Mouse (Mus musculus) c-Kit-positive CD71-negative TER-119-negative erythroid progenitor cells, embryonic 14.5 days (primary cell): ENCODE measurements at regions not wholly inside any gene's neighbourhood (a gene's known extent, or its start where the extent isn't known, plus 50 kb on each side); places are given as distances from the start of the nearest gene placed in this dataset.

Source experiments
- DNase-seq: peaks from one replicate; pipeline ENCODE4 v3.0.0-alpha.2; 2013; ENCODE audit warnings: low read depth

GRCm38 (mm10) chr5:27963765-27964164 is 107.4 kb upstream of the Insig1 start:
- no peak for DNase-seq

- peak; percentile 17 for DNase-seq
These were observed 76.0 kb upstream of the Insig1 start for GRCm38 (mm10) chr5:27995186-27995585.

GRCm38 (mm10) chr5:27997751-27998150 is 73.4 kb upstream of the Insig1 start:
- no peak for DNase-seq

GRCm38 (mm10) chr5:28002922-28003321 is 68.2 kb upstream of the Insig1 start:
- no peak for DNase-seq

GRCm38 (mm10) chr5:28003756-28004486 is 67.2 kb upstream of the Insig1 start:
- DNase-seq = no peak

GRCm38 (mm10) chr5:28004487-28004827 is 66.7 kb upstream of the Insig1 start:
- DNase-seq = no peak

- DNase-seq = no peak
These were observed 61.8 kb upstream of the Insig1 start for GRCm38 (mm10) chr5:28009386-28009785.

GRCm38 (mm10) chr5:28009871-28010270 is 61.3 kb upstream of the Insig1 start:
- DNase-seq = no peak

- no peak for DNase-seq
These were observed 60.6 kb upstream of the Insig1 start for GRCm38 (mm10) chr5:28010529-28010928.

- no peak for DNase-seq
These were observed 58.7 kb upstream of the Insig1 start for GRCm38 (mm10) chr5:28012496-28012895.

GRCm38 (mm10) chr5:28013619-28014273 is 57.4 kb upstream of the Insig1 start:
- no peak for DNase-seq

- DNase-seq = no peak
These were observed 51.3 kb upstream of the Insig1 start for GRCm38 (mm10) chr5:28019864-28020263.
